Mouse (Mus musculus) heart, postnatal 4 days (tissue): ENCODE measurements at regions not wholly inside any gene's neighbourhood (a gene's known extent, or its start where the extent isn't known, plus 50 kb on each side); places are given as distances from the start of the nearest gene placed in this dataset.

Experiments used
- DNase-seq: peaks from one replicate; pipeline ENCODE4 v3.0.0; 2021

DNA sequence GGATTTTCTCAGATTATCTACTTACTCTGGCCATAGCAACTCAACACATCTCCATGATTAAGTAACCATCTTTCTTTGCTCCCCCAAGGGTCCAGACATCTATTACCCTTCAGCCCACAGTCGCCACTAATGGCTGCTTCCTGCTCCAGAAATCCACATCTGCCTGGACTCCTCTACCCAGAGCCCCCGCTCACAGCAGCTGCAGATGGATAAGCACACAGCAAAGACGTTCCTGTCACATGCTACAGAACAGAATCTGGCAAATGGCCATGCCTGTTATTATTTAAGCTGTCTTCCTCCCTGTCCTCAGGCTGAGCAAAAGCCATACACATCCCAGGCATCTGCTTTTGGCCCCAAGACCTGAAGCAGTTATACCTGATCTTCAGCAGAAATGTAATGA, 173.8 kb upstream of the Kdm8 start:
- peak; percentile 8 for DNase-seq

GRCm38 (mm10) chr7:125271356-125271755, 173.1 kb upstream of the Kdm8 start:
- DNase-seq: no peak

- no peak for DNase-seq
Observed at GRCm38 (mm10) chr7:125281371-125281770, 163.1 kb upstream of the Kdm8 start.

DNA sequence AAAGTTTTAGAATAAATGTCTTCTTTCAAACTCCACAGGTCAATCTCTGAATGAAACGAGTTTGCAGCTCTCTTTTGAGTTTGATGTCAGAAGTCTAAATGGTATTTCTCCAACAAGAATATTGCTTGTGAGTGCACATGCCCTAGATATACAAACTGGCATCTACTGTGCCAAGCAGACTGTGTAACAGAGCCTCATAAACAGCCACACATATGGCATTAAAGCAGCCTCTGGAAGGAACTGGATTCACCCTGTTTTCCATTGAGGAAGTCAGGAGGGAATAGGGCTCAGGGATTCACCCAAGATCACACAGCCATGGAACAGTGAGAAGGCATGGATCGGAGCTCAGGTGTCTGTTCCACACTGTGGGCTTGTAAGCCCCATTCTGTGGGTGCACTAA, 149.2 kb upstream of the Kdm8 start:
- no peak for DNase-seq

- no peak for DNase-seq
Observed at GRCm38 (mm10) chr7:125308433-125308832, 136.0 kb upstream of the Kdm8 start.

DNA sequence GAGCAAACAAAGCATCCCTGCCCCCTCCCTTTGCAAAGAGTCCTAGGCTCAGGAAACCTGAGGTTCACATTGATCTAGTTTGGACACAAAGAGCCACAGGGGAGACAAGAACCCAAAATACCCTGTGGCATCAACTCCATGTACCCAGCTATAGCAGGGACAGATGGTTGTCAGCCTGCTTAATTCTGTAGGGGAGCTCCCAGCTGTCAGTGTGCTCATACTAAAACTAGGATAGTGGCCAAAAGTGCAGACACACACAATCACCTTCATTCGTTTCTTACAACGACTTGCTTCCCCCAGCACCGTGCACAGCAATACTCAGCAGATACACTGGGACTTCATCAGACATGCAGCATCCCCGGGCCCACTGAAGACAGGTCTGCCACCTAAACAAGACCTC, 133.5 kb upstream of the Kdm8 start:
- DNase-seq: no peak

DNA sequence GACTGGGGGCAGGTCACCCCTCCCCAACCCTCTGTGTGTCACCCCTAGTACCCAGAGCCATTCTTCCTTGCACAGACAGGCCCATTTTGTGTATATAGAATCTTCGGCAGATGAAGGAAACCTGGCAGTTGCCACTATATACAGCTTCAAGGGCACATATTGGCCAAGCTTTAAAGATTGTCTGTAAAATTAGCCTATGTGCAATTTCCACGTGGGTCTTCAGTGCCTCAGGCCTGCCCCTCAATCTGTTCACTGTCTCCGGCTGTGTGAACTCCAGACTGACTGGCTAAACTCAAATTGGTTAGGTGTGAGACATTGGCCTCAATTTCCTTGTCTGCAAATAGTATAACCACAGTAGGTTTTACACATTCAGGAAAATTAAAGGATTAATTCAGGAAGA, 130.9 kb upstream of the Kdm8 start:
- no peak for DNase-seq

DNA sequence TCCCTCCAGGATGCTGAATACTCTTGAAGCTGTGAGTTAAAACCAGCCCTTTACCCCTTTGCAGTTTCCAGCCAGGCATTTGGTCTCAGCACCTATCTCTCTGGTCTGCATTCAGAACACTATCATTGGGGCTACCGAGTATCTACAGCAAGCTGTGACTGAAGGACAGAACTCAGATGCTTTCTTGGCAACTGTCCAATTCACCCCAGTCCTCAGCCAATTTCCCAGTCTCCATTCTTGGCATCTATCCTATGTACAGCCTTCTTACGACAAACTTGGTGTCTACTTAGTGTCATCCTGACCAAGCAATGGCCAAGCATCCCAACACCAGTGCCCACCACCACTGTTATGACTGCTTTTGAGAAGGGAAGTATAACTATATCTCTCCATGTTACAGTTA, 109.7 kb upstream of the Kdm8 start:
- no peak for DNase-seq

DNA sequence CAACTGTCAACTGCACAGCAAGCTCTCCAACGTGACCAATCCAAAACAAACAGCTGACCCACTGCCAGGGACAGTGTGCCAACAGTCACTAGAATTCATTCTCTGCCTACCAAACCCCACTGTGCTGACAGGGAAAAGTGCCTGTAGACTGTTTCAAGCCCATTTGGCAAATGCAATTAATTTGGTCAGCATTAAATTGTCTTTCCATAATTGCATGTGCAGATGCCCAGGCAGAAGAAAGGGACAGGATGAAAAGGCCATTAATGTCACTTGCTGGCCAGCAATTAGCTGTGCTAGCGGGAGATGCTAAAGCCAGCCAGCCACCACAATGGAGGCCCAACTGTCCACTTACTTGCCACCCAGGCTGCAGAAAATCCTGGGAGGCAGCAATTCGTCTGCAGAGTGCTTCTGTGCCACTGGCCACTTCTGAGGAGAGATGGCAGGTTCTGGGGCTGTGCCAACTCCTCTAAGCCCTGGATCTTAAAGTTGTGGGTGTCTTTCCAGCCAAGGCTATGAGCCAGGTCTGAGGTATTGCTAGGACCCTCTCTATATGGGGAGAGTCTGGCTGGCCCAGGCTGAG, 108.8 kb upstream of the Kdm8 start:
- DNase-seq: no peak

DNA sequence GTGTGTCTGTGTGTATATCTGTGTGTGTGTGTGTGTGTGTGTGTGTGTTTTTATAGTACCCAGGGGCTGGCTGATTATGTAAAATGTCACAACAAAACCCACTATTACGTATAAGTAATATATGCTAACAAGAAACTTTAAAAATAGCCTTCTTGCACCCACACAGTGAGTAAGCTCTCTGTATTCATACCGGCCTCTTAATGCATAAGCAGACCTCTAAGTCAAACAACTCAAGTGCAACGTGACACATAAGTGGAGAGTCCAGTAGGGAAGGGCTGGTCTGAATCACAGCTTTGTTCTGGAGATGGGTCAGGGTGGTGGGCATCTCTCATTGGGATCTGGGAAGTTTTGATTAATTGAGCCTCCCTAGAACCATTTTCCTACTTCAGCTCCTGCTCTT, 107.7 kb upstream of the Kdm8 start:
- DNase-seq: no peak

GRCm38 (mm10) chr7:125338177-125338751, 106.2 kb upstream of the Kdm8 start:
- DNase-seq: no peak

GRCm38 (mm10) chr7:125340326-125340905, 104.1 kb upstream of the Kdm8 start:
- no peak for DNase-seq

DNA sequence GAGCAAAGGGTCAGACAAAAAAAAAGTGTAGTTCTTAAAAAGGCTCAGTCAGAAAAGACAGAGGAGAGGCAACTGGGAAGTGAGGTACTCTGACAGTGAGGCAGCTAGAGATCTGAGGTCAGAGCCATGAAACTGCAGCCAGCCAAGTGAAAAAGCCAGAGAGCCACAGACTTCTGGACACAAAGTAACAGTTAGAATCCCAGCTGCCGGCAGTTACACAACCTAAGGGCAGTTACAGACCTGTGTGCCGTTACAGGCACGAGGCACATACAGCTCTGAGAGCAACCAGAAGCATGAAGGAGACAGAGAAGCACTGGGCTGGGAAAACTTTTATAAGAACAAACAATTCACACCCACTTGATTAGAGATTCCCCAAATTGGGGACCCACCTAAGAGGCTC, 94.9 kb upstream of the Kdm8 start:
- no peak for DNase-seq

GRCm38 (mm10) chr7:125354211-125354610, 90.3 kb upstream of the Kdm8 start:
- no peak for DNase-seq

DNA sequence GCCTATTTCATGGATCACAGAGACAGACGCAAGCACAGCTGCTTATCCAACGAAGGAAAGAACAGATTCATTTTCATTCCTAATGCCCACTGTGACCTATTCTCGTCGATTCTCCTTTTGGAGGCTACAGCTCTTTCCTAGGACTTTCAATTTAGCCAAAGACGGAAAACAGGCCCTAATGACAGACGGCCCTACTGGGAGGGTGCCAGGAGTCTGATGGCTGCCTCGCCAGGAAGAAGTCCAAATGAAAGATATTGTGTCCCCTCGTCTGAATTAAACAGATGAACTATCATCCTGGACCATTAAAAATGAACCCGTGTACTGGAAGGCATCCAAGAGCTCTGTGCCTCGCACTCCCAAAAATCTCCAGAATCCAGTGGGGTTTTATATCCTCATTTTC, 89.5 kb upstream of the Kdm8 start:
- DNase-seq: no peak

- no peak for DNase-seq
Observed at GRCm38 (mm10) chr7:125358016-125358415, 86.5 kb upstream of the Kdm8 start.

GRCm38 (mm10) chr7:125383021-125383420, 61.5 kb upstream of the Kdm8 start:
- no peak for DNase-seq

- DNase-seq: no peak
Observed at GRCm38 (mm10) chr7:125384171-125384570, 60.3 kb upstream of the Kdm8 start.

DNA sequence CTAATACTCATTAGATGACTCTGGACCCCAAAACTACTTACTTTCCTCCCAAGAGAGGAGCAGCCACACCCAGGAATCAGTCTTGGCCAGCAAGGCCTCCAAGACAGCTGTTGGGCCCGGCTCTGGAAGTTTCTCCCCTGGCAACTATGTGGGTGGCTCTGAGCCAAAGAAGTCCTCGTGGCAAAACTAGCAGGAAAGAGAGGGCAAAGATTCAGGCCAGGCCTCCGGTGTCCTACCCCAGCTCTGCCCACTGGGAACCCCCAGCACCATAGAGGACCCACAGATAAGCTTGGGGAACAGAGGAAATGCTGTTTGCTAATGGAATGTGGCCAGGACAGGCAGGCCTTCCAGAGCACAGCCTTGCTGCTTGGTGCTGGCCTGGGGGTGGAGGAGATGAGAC, 51.9 kb upstream of the Kdm8 start:
- peak; percentile 29 for DNase-seq

DNA sequence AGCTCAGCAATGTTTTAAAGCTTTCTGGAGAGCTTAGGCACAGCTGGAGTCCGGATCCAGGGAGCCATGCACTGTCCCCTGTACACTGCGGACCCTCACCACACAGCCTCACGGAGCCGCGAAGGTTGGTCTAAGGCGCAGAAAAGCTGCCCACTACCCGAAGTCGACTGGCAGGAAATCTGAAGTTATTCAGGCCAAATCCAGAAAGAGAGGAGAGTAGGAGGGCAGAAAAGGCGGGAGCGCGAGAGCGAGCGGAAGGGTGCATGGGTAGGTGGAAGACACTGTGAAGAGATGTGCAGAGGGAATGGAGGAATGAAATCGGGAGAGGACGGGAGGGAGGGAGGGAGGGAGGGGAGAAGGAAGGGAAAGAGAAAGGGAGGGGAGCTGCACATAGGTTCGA, 51.2 kb upstream of the Kdm8 start:
- DNase-seq: peak; percentile 13

- peak; percentile 98 for DNase-seq
Observed at GRCm38 (mm10) chr7:125393654-125394346, 50.7 kb upstream of the Kdm8 start.
